Mouse (Mus musculus) C2C12 (cell line): ENCODE data around the gene Mroh2a.

Experiments
- CEBPB ChIP-seq: IDR thresholded peaks from one replicate; pipeline ENCODE4 v1.6.1; 2011; ENCODE audit warnings: low read depth, mild to moderate bottlenecking, control low read depth, moderate library complexity
- CTCF ChIP-seq: IDR thresholded peaks from one replicate; pipeline ENCODE4 v1.5.1; 2011; ENCODE audit not compliant: control insufficient read depth, insufficient read depth, insufficient read length
- FOSL1 ChIP-seq: IDR thresholded peaks from one replicate; pipeline ENCODE4 v1.8.0; 2011; ENCODE audit warnings: mild to moderate bottlenecking, low read length; ENCODE audit not compliant: poor library complexity, insufficient read depth, severe bottlenecking
- MAX ChIP-seq: IDR thresholded peaks from one replicate; pipeline ENCODE4 v1.6.1; 2011; ENCODE audit warnings: mild to moderate bottlenecking, control low read depth
- MYOD1 ChIP-seq: IDR thresholded peaks from one replicate; pipeline ENCODE4 v1.6.1; 2011; ENCODE audit warnings: low read depth; ENCODE audit not compliant: control insufficient read depth, insufficient read length
- MYOG ChIP-seq: IDR thresholded peaks from one replicate; pipeline ENCODE4 v1.6.1; 2011; ENCODE audit not compliant: control insufficient read depth, insufficient read length; ENCODE audit errors: extremely low read depth
- USF1 ChIP-seq: IDR thresholded peaks from one replicate; pipeline ENCODE4 v1.6.1; 2011; ENCODE audit warnings: low read depth, mild to moderate bottlenecking, control low read depth, moderate library complexity

- TF ChIP-seq CTCF (no peak), MAX (no peak), MYOG (no peak), USF1 (no peak), CEBPB (no peak), MYOD1 (no peak), FOSL1 (no peak)
These were observed 34.6 kb upstream of the Mroh2a start for GRCm38 (mm10) chr1:88192136-88192535.
